Mouse (Mus musculus) G1E (cell line): ENCODE measurements around the gene Dhx32.

Experiments used
- CTCF ChIP-seq: IDR thresholded peaks from 2 replicates; pipeline ENCODE4 v1.5.1; 2012; ENCODE audit warnings: low read depth, low read length, inconsistent platforms, mixed read lengths
- GATA1 ChIP-seq: IDR thresholded peaks from 2 replicates; pipeline ENCODE4 v1.6.1; 2012; ENCODE audit warnings: borderline replicate concordance, low read length, inconsistent platforms, mixed read lengths
- GATA2 ChIP-seq: IDR thresholded peaks from 2 replicates; pipeline ENCODE4 v1.6.1; 2012; ENCODE audit warnings: low read depth, low read length, inconsistent platforms, borderline replicate concordance
- POLR2AphosphoS5 ChIP-seq: IDR thresholded peaks from 2 replicates; pipeline ENCODE4 v1.6.1; 2012; ENCODE audit warnings: low read depth, low read length, inconsistent platforms; ENCODE audit not compliant: insufficient replicate concordance
- TAL1 ChIP-seq: conservative IDR thresholded peaks from 2 replicates; pipeline ENCODE4 v1.6.1; 2012; ENCODE audit warnings: low read depth, low read length, inconsistent platforms, mixed read lengths

GRCm38 (mm10) chr7:133703906-133704305 lies 78.6 kb downstream of the Dhx32 start:
- TF ChIP-seq CTCF = no peak
- TF ChIP-seq GATA1 = no peak
- no peak for TF ChIP-seq POLR2AphosphoS5
- TF ChIP-seq TAL1 = no peak
- no peak for TF ChIP-seq GATA2
